Mouse (Mus musculus) activated CD4-positive, CD25-positive, alpha-beta regulatory T cell (primary cell): Measurements from ENCODE around the gene Aven. TPM values are rescaled to one million over a fixed set of nuclear protein-coding genes. Genes with fewer than 3 reads are reported as not detected.

ENCODE experiments used
- polyA plus RNA-seq, 2 experiments: library from polyadenylated mRNA; unstranded; fragments of 100-300 nt; shearing (Covaris generic); gene quantifications; one replicate each; pipeline ENCODE4 v1.2.1; 2017

Gene Aven
- 10 to 100 TPM; 48.8 to 79.8 TPM for polyA plus RNA-seq

DNA sequence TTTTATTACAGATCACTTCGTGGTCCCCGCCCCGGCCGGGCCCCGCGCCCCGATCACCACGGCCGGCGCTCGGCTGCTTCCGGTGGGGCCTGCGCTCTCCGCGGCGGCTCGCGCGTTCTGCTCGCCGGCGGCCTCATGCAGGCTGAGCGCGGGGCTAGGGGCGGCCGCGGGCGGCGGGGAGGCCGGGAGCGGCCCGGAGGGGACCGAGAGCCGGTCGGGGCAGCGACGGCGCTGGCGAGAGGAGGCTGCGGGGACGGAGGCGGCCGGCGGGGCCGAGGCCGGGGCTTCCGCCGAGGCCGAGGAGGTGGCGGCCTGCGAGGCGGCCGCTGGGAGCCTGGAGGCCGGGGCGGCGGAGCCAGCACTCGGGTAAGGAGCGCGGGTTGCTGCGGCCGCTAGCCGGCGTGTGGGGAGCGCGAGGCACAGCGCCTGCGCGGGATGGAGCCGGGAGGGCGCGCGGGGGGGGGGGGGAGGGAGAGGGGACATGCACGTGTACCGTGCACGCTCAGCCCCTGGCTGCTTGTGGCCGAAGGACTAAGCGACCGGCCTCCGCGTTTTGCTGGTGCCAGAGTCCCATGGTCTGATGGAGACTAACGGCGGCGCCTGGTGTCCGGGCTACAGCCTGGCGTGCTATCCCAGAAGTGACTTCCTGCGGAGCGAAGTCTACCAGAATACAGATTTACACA, at the start of gene Aven:
Aven (plus strand) TSS at position 109 of the 683 bp plus-strand sequence.

DNA sequence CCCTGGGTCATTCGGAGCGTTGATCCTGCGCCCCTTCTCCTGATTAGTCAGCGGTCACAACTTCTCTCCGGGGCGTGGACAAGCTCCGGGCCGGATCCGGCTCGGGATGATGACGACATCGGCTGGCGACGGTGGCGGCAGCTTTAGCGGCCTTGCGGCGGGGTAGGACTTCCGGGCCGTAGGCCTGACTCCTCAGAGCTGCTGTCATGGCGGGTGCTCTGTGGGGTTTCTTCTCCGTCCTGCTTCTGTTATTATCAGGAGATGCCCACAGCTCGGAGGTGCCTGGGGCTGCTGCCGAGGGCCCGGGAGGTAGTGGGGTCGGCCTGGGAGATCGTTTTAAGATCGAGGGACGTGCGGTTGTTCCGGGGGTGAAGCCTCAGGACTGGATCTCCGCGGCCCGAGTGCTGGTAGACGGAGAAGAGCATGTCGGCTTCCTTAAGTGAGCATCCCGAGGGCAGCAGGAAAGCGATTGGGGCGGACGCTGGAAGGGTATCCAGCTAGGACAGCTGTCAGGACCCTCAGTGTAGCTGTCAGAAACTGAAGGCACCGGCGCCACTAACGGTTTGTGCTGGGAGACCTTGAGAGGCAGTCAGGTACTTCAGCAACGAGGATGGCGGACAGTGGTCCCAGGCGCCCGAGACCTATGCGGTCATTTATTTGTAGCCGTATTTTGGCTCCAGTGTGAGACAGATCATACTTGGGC, 37.8 kb upstream of the Aven start, which contains the start of gene Emc7:
Emc7 (plus strand) TSS at position 136 of the 703 bp plus-strand sequence.

GRCm38 (mm10) chr2:112480669-112481068, 12.1 kb upstream of the Aven start, which contains the start of gene Chrm5:
Chrm5 (minus strand) TSS chr2:112480769.

Other genes starting within 250 kb of the Aven start
- under 1 TPM; 0.04 to 0.22 TPM for gene Nutm1, start 233.7 kb upstream of the Aven start, polyA plus RNA-seq
- gene Nop10, start 231.0 kb upstream of the Aven start, polyA plus RNA-seq, result 100 to 1,000 TPM; 111 to 182 TPM
- 10 to 100 TPM; 45.4 to 84.5 TPM for gene Slc12a6, start 227.1 kb upstream of the Aven start, polyA plus RNA-seq
- gene Gm21985, start 226.7 kb upstream of the Aven start, polyA plus RNA-seq, result not detected
- 100 to 1,000 TPM in 1 of 2 experiments, 10 to 100 TPM in 1; 78.1 to 106 TPM for gene Emc4, start 124.9 kb upstream of the Aven start, polyA plus RNA-seq
- gene Katnbl1, start 113.8 kb upstream of the Aven start, polyA plus RNA-seq, result 10 to 100 TPM; 21.9 to 25.6 TPM
- gene Emc7, start 38.0 kb upstream of the Aven start, polyA plus RNA-seq, result 10 to 100 TPM; 19.0 to 20.7 TPM
- gene Chrm5, start 12.2 kb upstream of the Aven start, polyA plus RNA-seq, result not detected